Mouse (Mus musculus): Measurements from ENCODE around the gene Nyap2. TPM values are rescaled to one million over a fixed set of nuclear protein-coding genes. Genes with fewer than 3 reads are reported as not detected.

The Nyap2 gene
- polyA plus RNA-seq, 1 experiment from 2014 or later: not detected

- WGBS (ENCODE audit: insufficient replicate concordance): 69% methylated on average over 1 of the region's 1 CpGs
- H3K4me2 ChIP-seq (ENCODE audit: low read depth, low read length): no peak overlapping the region
- no peaks in the 10 kb centered on the region for H3K9me3 ChIP-seq (replicated peaks; ENCODE audit: control insufficient read depth, low read length)
- no peak overlapping the region for H3K27ac ChIP-seq (ENCODE audit: low read length)
- H3K4me1 ChIP-seq (ENCODE audit: control insufficient read depth, low read depth, low read length): no peaks in the 10 kb centered on the region
- H3K4me3 ChIP-seq (ENCODE audit: low read depth, low read length): no peak overlapping the region
- no peaks in the 10 kb centered on the region for H3K27me3 ChIP-seq (ENCODE audit: control insufficient read depth, insufficient read depth, low read depth, low read length)
- H3K36me3 ChIP-seq (ENCODE audit: control insufficient read depth, insufficient read depth): no peaks in the 10 kb centered on the region
- no peak overlapping the region for H3K9ac ChIP-seq (ENCODE audit: low read depth, low read length)
- no peak for ATAC-seq (ENCODE audit: low read depth)
These were observed 13.7 kb downstream of the Nyap2 start for GRCm38 (mm10) chr1:81090400-81090799.

- no peak for ATAC-seq (ENCODE audit: low read depth)
- WGBS (ENCODE audit: insufficient replicate concordance): 51% methylated on average over 3 of the region's 3 CpGs
- no peak overlapping the region for H3K4me2 ChIP-seq (ENCODE audit: low read depth, low read length)
- no peaks in the 10 kb centered on the region for H3K9me3 ChIP-seq (replicated peaks; ENCODE audit: control insufficient read depth, low read length)
- no peak overlapping the region for H3K9ac ChIP-seq (ENCODE audit: low read depth, low read length)
- H3K27me3 ChIP-seq (ENCODE audit: control insufficient read depth, insufficient read depth, low read depth, low read length): no peaks in the 10 kb centered on the region
- no peaks in the 10 kb centered on the region for H3K4me1 ChIP-seq (ENCODE audit: control insufficient read depth, low read depth, low read length)
- H3K4me3 ChIP-seq (ENCODE audit: low read depth, low read length): no peak overlapping the region
- H3K27ac ChIP-seq (ENCODE audit: low read length): no peak overlapping the region
- H3K36me3 ChIP-seq (ENCODE audit: control insufficient read depth, insufficient read depth): no peaks in the 10 kb centered on the region
These were observed 14.2 kb downstream of the Nyap2 start for GRCm38 (mm10) chr1:81090979-81091378.

GRCm38 (mm10) chr1:81092056-81092455 is 15.3 kb downstream of the Nyap2 start:
- Histone ChIP-seq H3K9me3 (replicated peaks; ENCODE audit: control insufficient read depth, low read length) (no peaks in the 10 kb centered on the region), H3K4me2 (ENCODE audit: low read depth, low read length) (no peak overlapping the region), H3K4me1 (ENCODE audit: control insufficient read depth, low read depth, low read length) (no peaks in the 10 kb centered on the region), H3K27ac (ENCODE audit: low read length) (no peak overlapping the region), H3K4me3 (ENCODE audit: low read depth, low read length) (no peak overlapping the region), H3K27me3 (ENCODE audit: control insufficient read depth, insufficient read depth, low read depth, low read length) (no peaks in the 10 kb centered on the region), H3K36me3 (ENCODE audit: control insufficient read depth, insufficient read depth) (no peaks in the 10 kb centered on the region), H3K9ac (ENCODE audit: low read depth, low read length) (no peak overlapping the region)
- ATAC-seq (ENCODE audit: low read depth): no peak
- WGBS (ENCODE audit: insufficient replicate concordance): 52% methylated on average over 2 of the region's 2 CpGs

GRCm38 (mm10) chr1:81092886-81093285 is 16.1 kb downstream of the Nyap2 start:
- Histone ChIP-seq H3K9me3 (replicated peaks; ENCODE audit: control insufficient read depth, low read length) (no peaks in the 10 kb centered on the region), H3K4me2 (ENCODE audit: low read depth, low read length) (no peak overlapping the region), H3K27me3 (ENCODE audit: control insufficient read depth, insufficient read depth, low read depth, low read length) (no peaks in the 10 kb centered on the region), H3K36me3 (ENCODE audit: control insufficient read depth, insufficient read depth) (no peaks in the 10 kb centered on the region), H3K9ac (ENCODE audit: low read depth, low read length) (no peak overlapping the region), H3K27ac (ENCODE audit: low read length) (no peak overlapping the region), H3K4me1 (ENCODE audit: control insufficient read depth, low read depth, low read length) (no peaks in the 10 kb centered on the region), H3K4me3 (ENCODE audit: low read depth, low read length) (no peak overlapping the region)
- 69% methylated on average over 4 of the region's 4 CpGs for WGBS (ENCODE audit: insufficient replicate concordance)
- ATAC-seq (ENCODE audit: low read depth): no peak

- no peak overlapping the region for H3K27ac ChIP-seq (ENCODE audit: low read length)
- H3K9me3 ChIP-seq (replicated peaks; ENCODE audit: control insufficient read depth, low read length): no peaks in the 10 kb centered on the region
- no peaks in the 10 kb centered on the region for H3K4me1 ChIP-seq (ENCODE audit: control insufficient read depth, low read depth, low read length)
- H3K27me3 ChIP-seq (ENCODE audit: control insufficient read depth, insufficient read depth, low read depth, low read length): no peaks in the 10 kb centered on the region
- H3K36me3 ChIP-seq (ENCODE audit: control insufficient read depth, insufficient read depth): no peaks in the 10 kb centered on the region
- no peak overlapping the region for H3K4me2 ChIP-seq (ENCODE audit: low read depth, low read length)
- H3K4me3 ChIP-seq (ENCODE audit: low read depth, low read length): no peak overlapping the region
- H3K9ac ChIP-seq (ENCODE audit: low read depth, low read length): no peak overlapping the region
- 32% methylated on average over 1 of the region's 1 CpGs for WGBS (ENCODE audit: insufficient replicate concordance)
- no peak for ATAC-seq (ENCODE audit: low read depth)
These were observed 22.2 kb downstream of the Nyap2 start for GRCm38 (mm10) chr1:81098950-81099349.

GRCm38 (mm10) chr1:81101749-81102148 is 25.0 kb downstream of the Nyap2 start:
- H3K4me3 ChIP-seq (ENCODE audit: low read depth, low read length): no peak overlapping the region
- H3K4me1 ChIP-seq (ENCODE audit: control insufficient read depth, low read depth, low read length): no peaks in the 10 kb centered on the region
- no peak overlapping the region for H3K27ac ChIP-seq (ENCODE audit: low read length)
- H3K27me3 ChIP-seq (ENCODE audit: control insufficient read depth, insufficient read depth, low read depth, low read length): no peaks in the 10 kb centered on the region
- no peaks in the 10 kb centered on the region for H3K9me3 ChIP-seq (replicated peaks; ENCODE audit: control insufficient read depth, low read length)
- no peak for ATAC-seq (ENCODE audit: low read depth)
- no peaks in the 10 kb centered on the region for H3K36me3 ChIP-seq (ENCODE audit: control insufficient read depth, insufficient read depth)
- 39% methylated on average over 1 of the region's 1 CpGs for WGBS (ENCODE audit: insufficient replicate concordance)
- H3K4me2 ChIP-seq (ENCODE audit: low read depth, low read length): no peak overlapping the region
- H3K9ac ChIP-seq (ENCODE audit: low read depth, low read length): no peak overlapping the region

- ATAC-seq (ENCODE audit: low read depth): no peak
- H3K36me3 ChIP-seq (ENCODE audit: control insufficient read depth, insufficient read depth): no peaks in the 10 kb centered on the region
- no peak overlapping the region for H3K9ac ChIP-seq (ENCODE audit: low read depth, low read length)
- no peak overlapping the region for H3K27ac ChIP-seq (ENCODE audit: low read length)
- no peak overlapping the region for H3K4me2 ChIP-seq (ENCODE audit: low read depth, low read length)
- no peaks in the 10 kb centered on the region for H3K9me3 ChIP-seq (replicated peaks; ENCODE audit: control insufficient read depth, low read length)
- no peaks in the 10 kb centered on the region for H3K27me3 ChIP-seq (ENCODE audit: control insufficient read depth, insufficient read depth, low read depth, low read length)
- no peak overlapping the region for H3K4me3 ChIP-seq (ENCODE audit: low read depth, low read length)
- H3K4me1 ChIP-seq (ENCODE audit: control insufficient read depth, low read depth, low read length): no peaks in the 10 kb centered on the region
These were observed 43.0 kb downstream of the Nyap2 start for GRCm38 (mm10) chr1:81119732-81120131.

- H3K9me3 ChIP-seq (replicated peaks; ENCODE audit: control insufficient read depth, low read length): no peaks in the 10 kb centered on the region
- WGBS (ENCODE audit: insufficient replicate concordance): 70% methylated on average over 8 of the region's 8 CpGs
- H3K27ac ChIP-seq (ENCODE audit: low read length): no peak overlapping the region
- H3K4me2 ChIP-seq (ENCODE audit: low read depth, low read length): no peak overlapping the region
- no peak overlapping the region for H3K9ac ChIP-seq (ENCODE audit: low read depth, low read length)
- H3K4me3 ChIP-seq (ENCODE audit: low read depth, low read length): no peak overlapping the region
- H3K36me3 ChIP-seq (ENCODE audit: control insufficient read depth, insufficient read depth): no peaks in the 10 kb centered on the region
- H3K4me1 ChIP-seq (ENCODE audit: control insufficient read depth, low read depth, low read length): no peaks in the 10 kb centered on the region
- ATAC-seq (ENCODE audit: low read depth): no peak
- no peaks in the 10 kb centered on the region for H3K27me3 ChIP-seq (ENCODE audit: control insufficient read depth, insufficient read depth, low read depth, low read length)
These were observed 55.4 kb downstream of the Nyap2 start for GRCm38 (mm10) chr1:81132007-81132712.

- Histone ChIP-seq H3K27ac (ENCODE audit: low read length) (no peak overlapping the region), H3K36me3 (ENCODE audit: control insufficient read depth, insufficient read depth) (no peaks in the 10 kb centered on the region), H3K9ac (ENCODE audit: low read depth, low read length) (no peak overlapping the region), H3K27me3 (ENCODE audit: control insufficient read depth, insufficient read depth, low read depth, low read length) (no peaks in the 10 kb centered on the region), H3K4me2 (ENCODE audit: low read depth, low read length) (no peak overlapping the region), H3K4me1 (ENCODE audit: control insufficient read depth, low read depth, low read length) (no peaks in the 10 kb centered on the region), H3K9me3 (replicated peaks; ENCODE audit: control insufficient read depth, low read length) (no peaks in the 10 kb centered on the region), H3K4me3 (ENCODE audit: low read depth, low read length) (no peak overlapping the region)
- ATAC-seq (ENCODE audit: low read depth): no peak
These were observed 67.1 kb downstream of the Nyap2 start for GRCm38 (mm10) chr1:81143855-81144254.

All from liver, embryonic 16.5 days (tissue).